Mouse (Mus musculus) MEL (cell line): ENCODE measurements at regions not wholly inside any gene's neighbourhood (a gene's known extent, or its start where the extent isn't known, plus 50 kb on each side); places are given as distances from the start of the nearest gene placed in this dataset.
"Not testable (repeated sequence)": the region's sequence is repeated elsewhere in the genome, so short reads cannot be mapped to it uniquely, and the experiment has no call there.

ENCODE experiments used
- CTCF ChIP-seq, 3 experiments: IDR thresholded peaks in 2 of 3; conservative IDR thresholded peaks in 1 of 3; 2 replicates each; pipeline ENCODE4 v1.5.1; 2011 to 2012; ENCODE audit warnings: low read length in 3 of 3, low read depth in 2 of 3, mild to moderate bottlenecking in 2 of 3, improper control_type of control experiment in 1 of 3, inconsistent platforms in 1 of 3, mixed read lengths in 1 of 3, moderate library complexity in 1 of 3; ENCODE audit not compliant: control insufficient read depth in 1 of 3, insufficient read depth in 1 of 3, poor library complexity in 1 of 3, severe bottlenecking in 1 of 3
- E2F4 ChIP-seq: IDR thresholded peaks from 2 replicates; pipeline ENCODE4 v1.6.1; 2011; ENCODE audit warnings: low read depth, low read length, improper control_type of control experiment, borderline replicate concordance
- GATA1 ChIP-seq: IDR thresholded peaks from 2 replicates; pipeline ENCODE4 v1.6.1; 2011; ENCODE audit warnings: low read depth, low read length, improper control_type of control experiment
- JUND ChIP-seq: IDR thresholded peaks from 2 replicates; pipeline ENCODE4 v1.6.1; 2011; ENCODE audit warnings: low read depth, mild to moderate bottlenecking, improper control_type of control experiment, low read length
- MAFK ChIP-seq: IDR thresholded peaks from 2 replicates; pipeline ENCODE4 v1.6.1; 2011; ENCODE audit warnings: low read depth, mild to moderate bottlenecking, low read length, improper control_type of control experiment, borderline replicate concordance
- MAZ ChIP-seq: IDR thresholded peaks from 2 replicates; pipeline ENCODE4 v1.6.1; 2012; ENCODE audit warnings: low read depth, mild to moderate bottlenecking, inconsistent platforms, low read length, improper control_type of control experiment
- NELFE ChIP-seq: IDR thresholded peaks from 2 replicates; pipeline ENCODE4 v1.6.1; 2011; ENCODE audit warnings: low read depth, low read length, improper control_type of control experiment
- POLR2AphosphoS2 ChIP-seq: IDR thresholded peaks from 2 replicates; pipeline ENCODE4 v1.6.1; 2011; ENCODE audit warnings: low read length, improper control_type of control experiment
- POLR2AphosphoS5 ChIP-seq: IDR thresholded peaks from 2 replicates; pipeline ENCODE4 v1.6.1; 2012; ENCODE audit warnings: low read depth, borderline replicate concordance, mild to moderate bottlenecking, inconsistent platforms, low read length, moderate library complexity, mixed read lengths
- SMC3 ChIP-seq: IDR thresholded peaks from 2 replicates; pipeline ENCODE4 v1.6.1; 2011; ENCODE audit warnings: low read depth, low read length, improper control_type of control experiment
- TAL1 ChIP-seq: IDR thresholded peaks from 2 replicates; pipeline ENCODE4 v1.6.1; 2012; ENCODE audit warnings: mild to moderate bottlenecking, inconsistent platforms, low read length, moderate library complexity, mixed read lengths
- ZKSCAN1 ChIP-seq: IDR thresholded peaks from 2 replicates; pipeline ENCODE4 v1.6.1; 2012; ENCODE audit warnings: low read depth, mild to moderate bottlenecking, inconsistent platforms, low read length, improper control_type of control experiment, moderate library complexity
- ZNF384 ChIP-seq: IDR thresholded peaks from 2 replicates; pipeline ENCODE4 v1.6.1; 2012; ENCODE audit warnings: low read depth, mild to moderate bottlenecking, inconsistent platforms, low read length, improper control_type of control experiment

- TF ChIP-seq CTCF (IDR thresholded peaks at IDR 0.05 in 2 of 3, conservative IDR thresholded peaks at IDR 0.05 in 1 of 3; ENCODE audit: control insufficient read depth in 1 of 3, insufficient read depth in 1 of 3, low read depth in 2 of 3, low read length in 3 of 3, poor library complexity in 1 of 3, severe bottlenecking in 1 of 3); GATA1; POLR2AphosphoS5; SMC3; MAFK; E2F4; TAL1; MAZ; NELFE; POLR2AphosphoS2; ZKSCAN1; JUND; ZNF384: not testable (repeated sequence)
These were observed 181.7 kb upstream of the Mettl15 start for GRCm38 (mm10) chr2:109462246-109462645.
